Mouse (Mus musculus) brain, embryonic 14.5 days (tissue): Measurements from ENCODE around the gene Ccr1.

Experiments used
- CTCF ChIP-seq: fragments of 200-500 bp; IDR thresholded peaks from 2 replicates; pipeline ENCODE4 v1.5.1; 2012; ENCODE audit warnings: inconsistent platforms, mild to moderate bottlenecking, moderate library complexity, borderline replicate concordance; ENCODE audit not compliant: insufficient read depth, insufficient read length; ENCODE audit errors: extremely low read depth
- POLR2A ChIP-seq: fragments of 200-500 bp; IDR thresholded peaks from 2 replicates; pipeline ENCODE4 v1.6.1; 2012; ENCODE audit warnings: mild to moderate bottlenecking, inconsistent platforms, borderline replicate concordance; ENCODE audit not compliant: poor library complexity, insufficient read depth, insufficient read length, severe bottlenecking; ENCODE audit errors: extremely low read depth

DNA sequence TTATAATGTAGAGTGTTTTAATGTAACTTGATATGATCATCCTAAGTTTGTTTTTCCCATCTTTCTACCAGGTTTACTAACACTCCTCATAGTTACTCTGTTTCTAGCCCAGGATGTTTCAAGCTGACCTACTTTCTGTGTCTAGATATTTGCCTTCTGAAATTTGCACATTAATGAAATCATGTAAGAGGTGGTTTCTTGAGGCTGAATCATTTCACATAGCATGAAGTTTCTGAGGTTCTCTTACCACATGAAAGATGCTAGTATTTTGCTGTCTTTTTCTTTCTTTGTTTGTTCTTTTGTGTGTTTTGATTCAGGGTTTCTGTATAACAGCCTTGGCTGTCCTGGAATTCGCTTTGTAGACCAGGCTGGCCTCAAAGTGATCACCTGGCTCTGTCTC lies 8.3 kb downstream of the Ccr1 start:
- TF ChIP-seq POLR2A, result no peak
- TF ChIP-seq CTCF, result no peak
